Mouse (Mus musculus) thymus, postnatal 0 days (tissue): ENCODE measurements around the gene Tcea3. TPM values are rescaled to one million over a fixed set of nuclear protein-coding genes. Genes with fewer than 3 reads are reported as not detected.

Source experiments
- DNase-seq: peaks from one replicate; pipeline ENCODE4 v3.0.0-alpha.2; 2015; ENCODE audit warnings: low spot score
- polyA plus RNA-seq: library from polyadenylated mRNA; unstranded; fragments of >200 nt; fragmentation: Nextera tagmentation; extraction: Ambion mirVana; gene quantifications from 2 replicates; pipeline ENCODE4 v1.2.1, GENCODE M21; 2015

Tcea3 gene
- polyA plus RNA-seq, 1 experiment from 2014 or later = 1.2 TPM

- no peak for DNase-seq
These were observed 8.4 kb upstream of the Tcea3 start for GRCm38 (mm10) chr4:136239111-136239510.

- DNase-seq = peak; percentile 79
These were observed 7.9 kb upstream of the Tcea3 start for GRCm38 (mm10) chr4:136239622-136240021.

- DNase-seq = no peak
These were observed 7.4 kb upstream of the Tcea3 start for GRCm38 (mm10) chr4:136240123-136240522.

- no peak for DNase-seq
These were observed 6.6 kb upstream of the Tcea3 start for GRCm38 (mm10) chr4:136240955-136241354.

GRCm38 (mm10) chr4:136242065-136242703 lies 5.3 kb upstream of the Tcea3 start:
- peak; percentile 21 for DNase-seq

- no peak for DNase-seq
These were observed 4.8 kb upstream of the Tcea3 start for GRCm38 (mm10) chr4:136242728-136243127.

- no peak for DNase-seq
These were observed 3.3 kb upstream of the Tcea3 start for GRCm38 (mm10) chr4:136244208-136244607.

GRCm38 (mm10) chr4:136245681-136246080 lies 1.8 kb upstream of the Tcea3 start:
- no peak for DNase-seq

GRCm38 (mm10) chr4:136246568-136246969 lies 960 bp upstream of the Tcea3 start:
- DNase-seq = no peak

- DNase-seq = no peak
These were observed 172 bp upstream of the Tcea3 start for GRCm38 (mm10) chr4:136247386-136247728.

GRCm38 (mm10) chr4:136248464-136249331 lies 1.2 kb downstream of the Tcea3 start:
- DNase-seq = no peak

GRCm38 (mm10) chr4:136249332-136249647 lies 1.8 kb downstream of the Tcea3 start:
- DNase-seq = no peak

GRCm38 (mm10) chr4:136249780-136250179 lies 2.3 kb downstream of the Tcea3 start:
- DNase-seq = no peak

GRCm38 (mm10) chr4:136255919-136256318 lies 8.4 kb downstream of the Tcea3 start:
- DNase-seq = no peak

GRCm38 (mm10) chr4:136256696-136257095 lies 9.2 kb downstream of the Tcea3 start:
- DNase-seq = no peak

GRCm38 (mm10) chr4:136259916-136260315 lies 12.4 kb downstream of the Tcea3 start:
- DNase-seq = no peak

- DNase-seq = peak; percentile 78
These were observed 13.1 kb downstream of the Tcea3 start for GRCm38 (mm10) chr4:136260491-136261180.

GRCm38 (mm10) chr4:136261912-136262311 lies 14.4 kb downstream of the Tcea3 start:
- DNase-seq = no peak

GRCm38 (mm10) chr4:136263555-136263954 lies 16.0 kb downstream of the Tcea3 start:
- no peak for DNase-seq

- DNase-seq = peak; percentile 48
These were observed 19.3 kb downstream of the Tcea3 start for GRCm38 (mm10) chr4:136266716-136267343.

GRCm38 (mm10) chr4:136268912-136269311 lies 21.4 kb downstream of the Tcea3 start:
- DNase-seq = no peak

GRCm38 (mm10) chr4:136270648-136271047 lies 23.1 kb downstream of the Tcea3 start:
- no peak for DNase-seq
